Mouse (Mus musculus) fat pad, adult 2 months (tissue): ENCODE results near the gene Crk.
A peak's percentile ranks its signal among the peaks of the same experiment; 100 is the strongest.

Experiments
- DNase-seq: peaks from one replicate; pipeline ENCODE4 v3.0.0-alpha.2; 2011; ENCODE audit warnings: low read depth, low spot score; ENCODE audit errors: extremely low read depth

The Crk gene

DNA sequence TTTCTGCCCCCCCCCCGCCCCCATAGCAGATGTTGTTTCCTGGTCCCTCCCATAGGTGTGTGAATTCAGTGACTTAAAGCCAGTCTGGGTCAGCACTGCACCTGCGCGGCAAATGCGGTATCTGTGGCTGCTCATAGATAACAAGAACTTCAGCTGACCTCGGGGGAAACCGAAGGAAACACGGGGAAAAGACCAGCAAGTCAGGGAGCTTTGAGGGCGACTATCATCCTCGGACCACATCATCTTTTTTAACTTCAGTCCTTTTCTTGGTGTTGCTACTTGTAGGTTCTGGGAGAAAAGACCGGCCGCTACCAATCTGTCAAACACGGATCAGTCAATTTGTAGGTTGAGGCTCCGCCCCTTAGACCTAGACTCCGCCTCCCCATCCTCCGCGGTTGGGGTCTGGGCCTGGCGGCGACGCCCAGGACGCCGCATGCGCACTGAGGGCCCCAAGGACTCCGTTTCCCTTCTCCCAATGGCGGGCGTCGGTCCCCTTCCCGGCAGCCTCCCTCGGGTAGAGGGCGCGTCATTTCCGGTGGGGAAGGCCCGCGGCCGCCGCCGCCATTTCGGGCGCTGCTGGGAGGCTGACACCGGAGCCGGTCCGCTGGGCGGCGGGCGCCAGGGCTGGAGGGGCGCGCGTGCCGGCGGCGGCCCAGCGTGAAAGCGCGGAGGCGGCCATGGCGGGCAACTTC, at the start of gene Crk:
TSS of gene Crk (plus strand) at position 513 of the 692 bp plus-strand sequence.
- DNase-seq = no peak

DNA sequence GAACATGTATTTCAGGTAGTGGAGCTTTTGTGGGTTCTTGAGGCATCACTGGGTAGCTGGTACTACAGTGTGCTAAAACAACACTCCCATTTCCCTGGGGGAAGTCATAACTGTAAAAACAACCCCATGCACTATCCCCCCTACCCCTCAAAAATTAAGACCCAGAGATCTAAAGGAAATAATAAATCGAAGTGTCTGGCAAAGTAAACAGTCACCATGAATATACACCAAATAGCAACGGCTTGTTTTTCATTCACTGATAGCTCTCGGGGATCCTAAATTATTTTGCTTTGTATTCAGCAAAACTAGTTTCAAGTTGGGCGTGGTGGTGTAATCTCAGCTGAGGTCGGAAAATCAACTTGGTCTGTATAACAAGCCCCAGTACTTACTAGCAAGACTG, 49.0 kb upstream of the Crk start:
- no peak for DNase-seq

GRCm38 (mm10) chr11:75630645-75631229, 48.3 kb upstream of the Crk start, which contains the start of gene Inpp5k:
Gene Inpp5k, plus strand, starts transcription at chr11:75630988.
- peak; percentile 81 for DNase-seq

GRCm38 (mm10) chr11:75631561-75632225, 47.4 kb upstream of the Crk start:
- no peak for DNase-seq

GRCm38 (mm10) chr11:75632921-75633320, 46.1 kb upstream of the Crk start:
- no peak for DNase-seq

GRCm38 (mm10) chr11:75634801-75635200, 44.3 kb upstream of the Crk start:
- DNase-seq = no peak

- no peak for DNase-seq
These were observed 43.7 kb upstream of the Crk start for GRCm38 (mm10) chr11:75635315-75635714.

- DNase-seq = no peak
These were observed 35.7 kb upstream of the Crk start for GRCm38 (mm10) chr11:75643323-75643722.

DNA sequence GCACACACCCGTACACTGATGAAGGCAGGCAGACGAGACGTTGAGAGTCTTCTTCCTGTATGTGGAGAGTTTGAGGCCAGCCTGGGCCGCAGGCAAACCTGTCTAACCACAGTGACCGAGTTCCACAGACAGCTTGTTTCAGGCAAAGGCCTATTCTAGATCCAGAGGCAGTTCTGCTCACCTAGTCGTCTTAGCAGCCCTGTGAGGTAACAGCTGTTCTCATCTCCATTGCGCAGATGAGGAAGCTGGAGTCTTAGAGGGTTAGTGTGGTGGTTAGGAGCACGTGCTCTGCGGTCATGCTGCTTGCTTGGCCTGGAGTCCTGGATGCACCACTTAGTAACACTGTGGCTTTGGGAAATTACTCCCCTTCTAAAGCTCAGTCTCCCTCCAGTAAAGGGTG, 34.4 kb upstream of the Crk start:
- no peak for DNase-seq

- no peak for DNase-seq
These were observed 31.3 kb upstream of the Crk start for GRCm38 (mm10) chr11:75647681-75648211.

DNA sequence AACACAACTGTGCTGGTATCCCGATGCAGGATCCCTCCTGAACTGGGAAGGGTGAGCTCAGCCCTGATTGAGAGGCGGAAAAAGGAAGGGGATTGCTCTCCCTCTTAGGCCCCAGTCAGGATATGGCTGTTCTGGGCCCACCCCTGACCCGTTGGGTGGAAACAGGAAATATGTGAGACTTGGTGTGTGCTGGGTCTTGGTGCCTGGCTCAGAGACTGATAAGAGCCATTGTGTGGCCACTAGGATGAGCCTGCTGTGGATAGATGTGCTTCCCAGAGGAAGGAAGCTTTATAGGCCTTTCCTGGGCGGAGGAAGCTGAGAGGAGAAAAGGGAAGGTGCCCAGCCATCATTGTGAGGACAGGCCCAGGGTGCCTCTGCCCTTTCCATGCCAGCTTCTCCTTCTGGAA, 29.9 kb upstream of the Crk start:
- DNase-seq = no peak

- no peak for DNase-seq
These were observed 28.7 kb upstream of the Crk start, which contains the start of gene Myo1c for GRCm38 (mm10) chr11:75650311-75650710. Gene Myo1c, plus strand, starts transcription at chr11:75650504.

DNA sequence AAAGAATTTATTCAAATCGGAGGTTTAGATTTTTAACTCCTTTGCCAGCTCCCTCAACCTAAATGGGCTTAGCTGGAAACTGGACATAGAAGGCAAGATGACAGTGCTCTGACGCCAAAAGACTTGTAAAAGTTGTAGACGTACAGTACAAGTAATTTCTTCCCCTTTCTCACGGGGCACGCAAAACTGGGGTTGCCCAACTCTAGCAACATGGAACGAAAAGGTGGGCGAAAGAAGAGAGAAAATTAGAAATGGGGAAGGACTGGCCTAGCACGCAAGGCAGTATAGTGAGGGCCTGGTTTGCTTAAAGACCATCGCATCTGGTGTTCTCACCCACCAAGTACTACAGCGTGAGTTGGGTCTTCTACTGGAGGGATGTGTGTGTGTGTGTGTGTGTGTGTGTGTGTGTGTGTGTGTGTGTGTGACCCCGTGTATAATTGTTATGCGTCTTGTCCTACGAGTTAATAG, 28.1 kb upstream of the Crk start:
- no peak for DNase-seq

- no peak for DNase-seq
These were observed 27.4 kb upstream of the Crk start for GRCm38 (mm10) chr11:75651426-75652221.

DNA sequence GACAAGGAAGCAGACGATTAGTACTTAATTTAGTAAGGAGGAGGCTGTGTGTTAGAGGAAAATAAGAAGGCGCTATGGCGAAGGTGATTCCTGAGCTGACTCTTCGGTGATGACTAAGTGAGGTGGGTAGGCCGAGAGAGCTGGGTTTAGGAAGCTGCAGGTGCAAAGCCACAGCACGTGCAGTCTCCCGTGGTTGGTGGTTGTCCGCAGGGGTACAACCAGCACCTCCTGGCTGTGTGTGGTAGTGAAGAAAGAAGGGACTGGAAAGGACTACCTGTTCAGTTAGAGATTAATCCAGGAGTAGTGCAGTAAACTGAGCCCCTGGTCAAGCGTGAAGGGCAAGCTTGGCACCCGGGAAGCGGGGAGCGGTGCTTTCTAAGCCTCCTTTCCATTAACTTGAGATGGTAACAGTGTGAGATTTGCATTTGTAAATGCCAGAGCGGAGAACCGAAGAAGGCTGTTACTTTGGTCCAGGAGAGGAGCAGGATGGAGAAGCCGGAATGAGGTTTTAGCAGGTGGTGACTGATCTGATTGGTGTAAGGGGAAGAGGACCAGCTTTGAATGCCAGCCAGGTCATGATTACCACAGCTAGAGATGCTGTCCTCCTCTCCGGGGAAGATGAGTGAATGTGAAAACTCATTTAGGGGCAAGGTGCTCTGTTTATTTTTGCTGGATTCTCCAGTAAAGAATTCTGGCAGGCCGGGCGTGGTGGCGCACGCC, 26.7 kb upstream of the Crk start:
- DNase-seq = no peak

- DNase-seq = no peak
These were observed 25.9 kb upstream of the Crk start for GRCm38 (mm10) chr11:75652942-75653684.

- DNase-seq = no peak
These were observed 25.1 kb upstream of the Crk start for GRCm38 (mm10) chr11:75653781-75654470.

- no peak for DNase-seq
These were observed 24.3 kb upstream of the Crk start for GRCm38 (mm10) chr11:75654471-75655390.
